Mouse (Mus musculus) adrenal gland, adult (tissue): ENCODE measurements at regions not wholly inside any gene's neighbourhood (a gene's known extent, or its start where the extent isn't known, plus 50 kb on each side); places are given as distances from the start of the nearest gene placed in this dataset.

ENCODE experiments used
- DNase-seq, 2 experiments: peaks; one replicate each; pipeline ENCODE4 v3.0.0; 2022 to 2023; ENCODE audit warnings: low spot score in 1 of 2; ENCODE audit not compliant: inconsistent age in 2 of 2

DNA sequence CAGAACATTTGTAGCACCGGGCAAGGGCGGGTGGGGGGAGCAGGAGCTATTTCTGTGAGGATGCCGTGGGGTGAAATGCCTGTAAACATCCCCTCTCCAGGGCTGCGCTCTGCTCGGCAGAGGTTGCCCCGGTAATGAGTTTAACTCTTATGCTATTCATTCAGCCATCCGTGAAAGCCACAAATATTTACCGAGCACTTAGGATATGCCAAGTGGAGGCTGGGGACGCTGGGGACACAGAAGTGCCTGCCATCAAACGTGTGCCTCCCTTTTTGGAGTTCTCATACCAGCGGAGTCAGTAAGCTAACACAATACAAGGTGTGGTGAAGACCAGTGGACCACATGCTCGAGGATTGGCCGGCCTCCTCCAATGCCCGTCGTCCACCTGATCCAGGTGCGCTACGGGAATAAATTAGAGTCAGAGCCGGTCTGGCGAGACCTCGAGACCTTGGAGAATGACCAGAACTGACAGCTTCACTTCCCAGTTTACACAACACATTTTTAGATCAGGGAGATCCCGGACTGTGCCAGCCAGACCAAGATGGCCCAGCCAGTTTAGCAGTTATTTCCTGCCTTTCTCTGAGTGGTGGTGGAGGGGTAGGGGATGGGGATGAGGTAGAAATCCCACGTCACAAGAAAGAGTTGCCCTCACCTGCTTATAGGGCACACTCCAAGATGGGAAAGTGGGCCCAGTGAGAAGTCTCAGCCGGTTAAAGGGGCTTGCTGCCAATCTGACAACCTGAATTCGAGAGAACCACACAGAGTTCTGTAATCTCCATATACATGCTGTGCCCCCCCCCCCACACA, 134.4 kb downstream of the 2410131K14Rik start:
- DNase-seq = no peak

GRCm38 (mm10) chr5:118380052-118380421, 135.0 kb downstream of the 2410131K14Rik start:
- DNase-seq = no peak

DNA sequence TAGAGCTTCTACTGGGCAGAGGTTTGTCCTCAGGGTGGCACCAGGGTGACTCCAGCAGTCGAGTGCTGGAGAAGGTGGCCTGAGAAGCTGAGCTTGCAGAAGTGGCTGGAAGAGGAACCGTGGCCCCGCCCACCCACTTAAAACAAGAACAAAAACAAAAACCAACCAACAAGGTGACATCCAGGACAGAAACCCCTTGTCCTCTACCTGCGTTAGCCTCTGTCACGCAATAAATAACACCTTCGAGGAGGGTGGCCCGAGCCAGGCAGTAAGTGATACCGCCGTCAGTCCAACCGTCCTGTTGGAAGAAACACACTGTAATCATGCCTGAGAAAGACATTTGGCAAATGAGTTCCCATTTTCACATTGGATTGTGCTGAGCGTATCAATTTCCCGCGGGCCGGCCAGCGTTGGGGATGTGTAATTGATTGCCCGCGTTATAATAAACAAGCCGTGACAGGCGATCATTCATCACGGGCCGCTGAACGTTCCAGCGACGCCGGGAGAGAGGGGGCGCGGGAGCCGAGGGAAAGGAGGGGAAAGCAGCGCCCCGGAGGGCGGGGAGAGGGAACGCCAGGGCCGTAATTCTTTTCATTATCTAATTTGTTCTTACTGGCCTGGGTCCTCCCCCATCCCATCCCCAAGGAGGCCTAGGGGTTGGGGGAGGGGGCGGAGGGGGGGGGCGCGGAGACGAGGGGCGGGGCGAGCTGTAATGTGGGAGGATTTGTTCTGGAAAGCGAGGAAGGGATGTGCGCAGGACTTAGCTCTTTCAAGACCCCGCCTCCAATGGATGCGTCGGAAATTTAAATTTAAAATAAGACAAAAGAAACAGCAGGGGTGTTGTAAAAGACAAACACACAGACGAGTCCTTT, 135.6 kb downstream of the 2410131K14Rik start:
- peak; percentile 55 to 78 for DNase-seq

- peak; percentile 63 to 84 for DNase-seq
These were observed 136.3 kb downstream of the 2410131K14Rik start for GRCm38 (mm10) chr5:118381294-118381675.

GRCm38 (mm10) chr5:118386126-118386525, 141.1 kb downstream of the 2410131K14Rik start:
- peak; percentile 19 to 62 for DNase-seq

DNA sequence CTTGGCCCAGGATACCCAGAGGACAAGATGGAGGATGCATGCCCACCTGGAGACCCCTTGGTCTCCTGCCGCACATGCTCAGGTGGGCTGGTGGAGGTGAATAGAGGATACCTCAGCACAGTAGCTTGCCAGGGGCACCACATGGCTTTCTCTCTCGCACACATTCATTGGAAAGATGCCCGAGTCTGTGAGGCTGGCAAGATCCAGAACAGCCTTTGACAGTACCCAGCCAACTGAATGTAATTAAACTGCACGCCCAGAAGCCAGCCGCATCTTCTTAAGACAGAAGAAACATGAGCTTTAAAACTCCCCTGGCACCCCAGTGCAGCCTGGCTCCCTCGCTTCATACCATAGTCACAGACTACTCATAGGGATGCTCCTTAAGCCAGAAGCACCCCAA, 143.4 kb downstream of the 2410131K14Rik start:
- DNase-seq = no peak

- DNase-seq = no peak
These were observed 145.8 kb downstream of the 2410131K14Rik start for GRCm38 (mm10) chr5:118390691-118391373.

- peak; percentile 29 to 71 for DNase-seq
These were observed 148.0 kb downstream of the 2410131K14Rik start for GRCm38 (mm10) chr5:118392932-118393487.

DNA sequence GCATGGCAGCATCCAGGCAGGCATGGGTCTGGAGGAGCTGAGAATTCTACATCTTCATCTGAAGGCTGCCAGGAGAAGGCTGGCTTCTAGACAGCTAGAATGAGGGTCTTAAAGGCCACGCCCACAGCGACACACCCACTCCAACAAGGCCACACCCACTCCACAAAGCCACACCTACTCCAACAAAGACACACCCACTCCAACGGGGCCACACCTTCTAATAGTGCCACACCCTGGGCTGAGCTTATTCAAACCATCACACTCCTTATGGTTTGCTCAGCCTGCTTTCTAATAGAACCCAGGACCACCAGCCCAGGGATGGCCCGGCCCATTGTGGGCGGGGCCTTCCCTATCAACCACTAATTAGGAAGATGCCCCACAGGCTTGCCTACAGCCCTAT, 149.0 kb downstream of the 2410131K14Rik start:
- DNase-seq = no peak

- peak in 1 of 2 experiments; percentile 44 for DNase-seq
These were observed 151.1 kb downstream of the 2410131K14Rik start for GRCm38 (mm10) chr5:118396004-118396725.

GRCm38 (mm10) chr5:118400926-118401325, 155.9 kb downstream of the 2410131K14Rik start:
- no peak for DNase-seq

DNA sequence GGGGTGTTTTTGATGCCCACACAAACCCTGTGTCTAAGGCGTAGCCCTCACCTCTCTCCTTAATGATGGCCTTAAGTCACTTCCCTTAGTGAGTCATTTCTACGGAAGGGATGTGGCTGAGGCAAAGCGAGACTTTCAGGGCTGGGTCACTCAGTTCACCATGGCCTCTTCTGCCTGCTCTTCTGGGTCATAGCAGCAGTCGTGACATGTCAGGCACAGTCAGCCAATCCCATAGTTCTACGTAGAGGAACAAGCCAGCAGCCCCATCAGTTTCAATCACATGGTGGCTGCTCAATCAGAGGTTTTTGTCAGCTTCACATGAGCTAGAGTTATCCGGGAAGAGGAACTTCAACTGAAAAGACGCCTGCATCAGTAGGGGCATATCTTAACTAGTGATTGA, 156.1 kb upstream of the Med13l start:
- DNase-seq = no peak

GRCm38 (mm10) chr5:118405421-118405820, 155.1 kb upstream of the Med13l start:
- DNase-seq = no peak

GRCm38 (mm10) chr5:118407451-118407850, 153.0 kb upstream of the Med13l start:
- DNase-seq = no peak

DNA sequence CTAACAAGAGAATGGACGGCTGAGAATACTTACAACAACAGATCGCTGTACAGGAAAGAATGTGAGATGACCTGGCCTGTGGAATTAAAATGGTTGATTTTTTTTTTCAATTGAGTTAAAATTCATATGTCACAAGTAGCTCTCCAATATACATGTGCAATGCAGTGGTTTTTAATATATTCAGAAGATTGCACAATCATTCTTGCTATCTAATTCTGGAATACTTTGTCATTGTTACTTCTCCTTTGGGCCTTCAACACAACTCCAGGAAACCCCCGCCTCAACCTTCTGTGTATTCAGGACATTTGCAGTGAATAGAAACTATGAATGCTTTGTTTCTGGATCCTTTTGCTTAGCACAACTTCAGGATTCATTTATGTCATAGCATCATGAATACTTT, 152.5 kb upstream of the Med13l start:
- DNase-seq = no peak

GRCm38 (mm10) chr5:118408826-118409225, 151.7 kb upstream of the Med13l start:
- DNase-seq = no peak

- peak; percentile 83 to 92 for DNase-seq
These were observed 146.8 kb upstream of the Med13l start for GRCm38 (mm10) chr5:118413428-118414282.

- DNase-seq = no peak
These were observed 141.0 kb upstream of the Med13l start for GRCm38 (mm10) chr5:118419344-118420037.
